Mouse (Mus musculus) adrenal gland, postnatal 10 days (tissue): ENCODE data around the gene Smarce1. TPM values are rescaled to one million over a fixed set of nuclear protein-coding genes. Genes with fewer than 3 reads are reported as not detected.
A peak's percentile ranks its signal among the peaks of the same experiment; 100 is the strongest.

Source experiments
- DNase-seq: peaks from one replicate; pipeline ENCODE4 v3.0.0; 2021; ENCODE audit warnings: mixed read lengths
- total RNA-seq, 2 experiments: library from RNA; stranded (reverse); gene quantifications; 2 replicates each; pipeline ENCODE4 v1.2.3; 2021

Smarce1 gene
- total RNA-seq, 2 experiments from 2014 or later, result 53.6 to 64.9 TPM

- DNase-seq, result no peak
These were observed 1.1 kb downstream of the Smarce1 start for GRCm38 (mm10) chr11:99229641-99230260.

GRCm38 (mm10) chr11:99226298-99226697 is 4.5 kb downstream of the Smarce1 start:
- no peak for DNase-seq

DNA sequence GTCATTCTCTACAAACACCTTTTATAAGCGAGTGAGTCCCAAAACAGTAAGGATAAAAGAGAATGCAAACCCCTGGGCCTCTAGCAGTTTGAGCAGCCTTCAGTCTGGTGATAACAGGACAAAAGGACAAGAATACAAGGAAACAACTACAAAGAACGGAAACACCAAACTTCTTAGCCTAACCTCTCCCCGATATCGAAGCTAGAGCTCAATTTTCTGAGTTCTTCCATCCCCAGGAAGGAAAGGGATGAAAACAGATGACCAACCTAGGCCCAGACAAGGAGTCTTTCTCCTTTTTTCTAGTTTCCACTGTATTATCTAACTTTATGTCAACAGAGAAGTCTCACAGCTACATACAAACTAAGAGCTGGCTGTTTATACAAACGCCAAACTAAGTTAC is 7.5 kb downstream of the Smarce1 start:
- no peak for DNase-seq

GRCm38 (mm10) chr11:99221811-99222210 is 9.0 kb downstream of the Smarce1 start:
- DNase-seq, result peak; percentile 8

- no peak for DNase-seq
These were observed 13.4 kb downstream of the Smarce1 start for GRCm38 (mm10) chr11:99217248-99217986.

DNA sequence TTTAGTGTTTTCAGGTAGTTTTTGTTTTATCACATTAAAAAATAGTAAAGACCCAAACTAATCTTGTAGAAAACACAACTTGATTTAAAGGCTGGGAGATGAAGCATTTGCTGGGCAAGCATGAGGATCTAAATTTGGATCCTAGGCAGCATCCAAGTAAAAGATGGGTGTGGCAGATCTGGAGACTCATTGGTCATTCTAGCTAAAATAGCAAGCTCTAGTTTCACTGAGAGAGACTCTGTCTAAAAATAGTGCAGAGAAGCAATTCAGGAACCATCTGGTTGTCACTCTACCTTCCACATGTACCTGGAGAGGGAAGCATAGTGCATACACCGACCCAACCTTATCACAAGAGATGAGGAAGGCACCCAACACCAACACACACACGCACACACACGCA is 14.6 kb downstream of the Smarce1 start:
- no peak for DNase-seq

DNA sequence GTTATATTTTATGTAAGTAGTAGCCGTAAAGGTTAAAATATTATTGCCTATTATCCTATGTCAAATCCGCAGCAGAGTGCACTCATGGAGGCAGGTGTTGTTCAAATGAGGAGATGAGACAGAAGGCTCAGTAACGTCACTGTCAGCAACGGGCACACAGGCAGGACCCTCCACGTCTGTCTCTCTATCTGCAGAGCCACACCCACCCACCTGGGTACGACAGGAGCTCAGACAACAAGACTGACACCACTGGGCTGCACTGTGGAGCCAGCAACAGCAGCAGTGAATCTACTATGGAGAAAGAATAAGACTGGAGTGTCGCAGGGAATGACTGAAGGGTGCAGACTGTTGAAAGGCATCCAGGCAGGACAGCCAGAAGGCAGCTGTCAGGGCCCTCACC is 18.1 kb downstream of the Smarce1 start:
- no peak for DNase-seq

GRCm38 (mm10) chr11:99211964-99212363 is 18.9 kb downstream of the Smarce1 start:
- DNase-seq, result no peak

- no peak for DNase-seq
These were observed 22.6 kb downstream of the Smarce1 start for GRCm38 (mm10) chr11:99208105-99208669.

GRCm38 (mm10) chr11:99207449-99207848 is 23.4 kb downstream of the Smarce1 start:
- no peak for DNase-seq

GRCm38 (mm10) chr11:99206954-99207353 is 23.9 kb downstream of the Smarce1 start:
- DNase-seq, result peak; percentile 33

- DNase-seq, result peak; percentile 69
These were observed 41.6 kb downstream of the Smarce1 start for GRCm38 (mm10) chr11:99189154-99189582.

DNA sequence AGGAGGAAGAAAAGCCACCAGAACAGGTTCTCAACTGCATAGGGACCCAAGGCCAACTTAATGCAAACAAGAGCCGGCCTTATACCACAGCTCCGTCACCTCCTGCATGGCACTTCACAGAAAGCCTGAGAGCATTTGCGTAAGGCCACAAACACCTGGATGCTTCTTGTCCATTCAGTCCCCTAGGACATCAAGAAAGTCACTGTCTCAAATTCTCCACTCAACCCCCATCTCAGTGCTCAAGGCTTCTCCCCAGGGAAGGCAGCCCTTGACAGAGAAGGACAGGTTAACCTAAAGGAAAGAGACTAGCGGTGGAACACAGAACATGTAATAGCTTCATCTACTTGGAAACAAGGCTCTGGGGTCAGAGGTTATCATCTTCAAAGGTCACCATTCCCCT is 43.5 kb downstream of the Smarce1 start:
- no peak for DNase-seq

DNA sequence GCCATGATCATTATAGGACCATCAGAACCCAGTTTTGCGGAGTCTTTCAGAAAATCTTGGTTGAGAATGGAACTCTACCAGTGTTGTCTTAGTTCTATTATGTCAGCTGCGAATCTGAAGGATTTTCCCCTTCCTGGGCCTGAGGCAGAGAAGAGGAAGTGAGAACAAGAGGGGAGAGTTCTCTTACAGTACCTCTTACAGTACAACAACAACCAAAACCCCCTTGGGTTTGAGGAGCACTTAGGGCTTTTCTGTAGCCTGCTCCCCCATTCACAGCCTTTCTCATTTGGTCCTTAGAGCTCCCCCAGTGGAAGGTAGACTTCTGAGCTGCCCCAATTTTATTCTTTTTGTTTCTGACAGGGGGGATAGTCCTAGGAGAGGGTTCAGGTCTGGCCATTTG is 44.0 kb downstream of the Smarce1 start:
- DNase-seq, result no peak

GRCm38 (mm10) chr11:99182575-99182974 is 48.2 kb downstream of the Smarce1 start:
- no peak for DNase-seq

DNA sequence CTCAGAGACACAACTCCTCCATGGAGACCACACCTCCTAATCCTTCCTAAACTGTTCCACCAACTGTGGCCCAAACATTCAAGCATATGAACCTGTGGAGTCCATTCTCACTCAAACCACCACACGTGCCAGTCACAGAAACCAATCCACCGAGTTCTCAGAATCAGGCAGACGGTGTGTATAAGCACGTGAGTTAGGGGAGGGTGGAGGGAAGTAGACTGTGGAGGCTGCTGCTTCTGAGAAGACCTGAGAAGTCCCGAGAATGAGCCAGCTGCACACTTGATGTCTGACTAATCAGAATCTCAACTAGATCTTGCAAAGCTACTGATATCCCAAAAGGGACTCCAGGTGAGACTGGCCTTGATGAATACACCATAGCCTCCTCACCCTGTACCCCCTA is 50.7 kb downstream of the Smarce1 start:
- no peak for DNase-seq

GRCm38 (mm10) chr11:99177925-99178198 is 53.0 kb downstream of the Smarce1 start:
- DNase-seq, result no peak

DNA sequence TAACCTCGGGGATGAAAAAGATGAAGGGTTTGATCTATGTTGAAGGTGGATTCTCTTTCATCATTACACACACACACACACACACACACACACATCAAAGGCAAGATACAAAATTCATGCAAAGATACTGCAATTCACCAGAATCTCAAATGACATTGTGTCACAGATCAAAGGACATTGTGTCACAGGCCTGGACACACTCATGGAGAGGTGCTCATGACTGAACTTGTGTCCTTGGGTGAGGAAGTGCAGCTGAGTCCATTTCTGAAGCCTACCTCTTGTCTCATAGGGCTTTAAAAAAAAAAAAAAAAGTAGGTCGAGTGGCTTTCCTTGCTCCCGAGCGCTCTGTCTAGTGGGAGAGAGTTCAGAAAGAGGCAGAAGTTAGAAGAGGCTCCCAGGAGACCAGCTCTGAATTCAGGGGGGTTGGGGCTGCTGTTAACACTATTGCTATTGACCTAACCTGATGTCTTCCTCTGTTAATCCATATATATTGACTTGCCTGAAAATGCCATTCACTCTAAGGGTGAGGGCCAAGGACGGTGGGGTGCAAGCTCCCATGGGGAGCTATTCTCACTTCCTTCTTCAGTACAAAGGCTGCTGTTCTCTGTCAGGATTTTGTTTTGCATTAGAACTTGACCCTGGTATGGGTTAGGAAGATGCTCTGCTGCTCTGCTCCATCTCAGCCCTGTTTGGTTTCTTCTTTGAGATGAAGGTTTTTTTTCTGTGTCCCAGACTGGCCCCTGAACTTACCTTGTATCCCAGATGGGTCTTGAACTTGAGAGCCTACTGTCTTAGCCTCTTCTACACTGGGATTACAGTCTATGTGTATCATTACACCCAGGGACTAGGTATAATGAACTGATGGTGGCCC is 53.5 kb downstream of the Smarce1 start:
- DNase-seq, result no peak

GRCm38 (mm10) chr11:99172002-99172401 is 58.8 kb downstream of the Smarce1 start:
- no peak for DNase-seq

DNA sequence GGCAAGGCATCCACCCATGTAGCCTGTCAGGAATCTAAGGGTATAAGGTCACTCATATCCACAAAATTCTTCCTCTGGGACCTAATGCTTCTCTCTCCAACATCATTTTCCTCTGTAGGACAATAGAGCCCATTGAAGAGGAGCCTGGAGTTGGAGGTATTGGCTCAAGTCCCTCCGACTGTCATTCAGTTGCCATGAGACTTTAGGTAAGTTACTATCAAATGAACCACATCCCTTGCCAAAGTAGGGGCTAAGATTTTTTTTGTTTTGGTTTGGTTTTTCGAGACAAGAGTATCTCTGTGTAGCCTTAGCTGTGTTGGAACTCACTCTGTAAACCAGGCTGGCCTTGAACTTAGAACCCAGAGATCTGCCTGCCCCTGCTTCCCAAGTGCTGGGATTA is 59.4 kb downstream of the Smarce1 start:
- no peak for DNase-seq

- no peak for DNase-seq
These were observed 60.1 kb downstream of the Smarce1 start for GRCm38 (mm10) chr11:99170547-99171267.

DNA sequence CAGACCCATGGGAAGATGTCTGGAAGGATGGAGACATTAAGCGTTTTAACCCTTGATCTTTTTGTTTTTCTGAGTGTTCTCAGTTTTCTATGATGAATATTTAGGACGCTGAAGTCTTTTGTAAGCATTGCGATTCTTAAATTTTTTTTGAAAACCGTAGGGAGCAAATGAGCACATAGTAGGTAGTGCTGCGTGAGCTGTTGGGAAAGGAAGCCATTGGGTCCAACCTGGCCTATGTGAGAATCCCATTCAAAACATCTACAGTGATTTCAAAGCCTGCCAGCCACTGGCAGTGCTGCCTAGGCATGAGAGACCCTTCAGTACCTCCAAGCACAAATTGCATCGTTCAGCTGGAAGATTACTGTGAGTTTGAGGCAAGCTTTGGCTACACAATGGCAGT is 60.8 kb downstream of the Smarce1 start:
- no peak for DNase-seq
